Mouse (Mus musculus) spleen, adult 2 months (tissue): ENCODE measurements at regions not wholly inside any gene's neighbourhood (a gene's known extent, or its start where the extent isn't known, plus 50 kb on each side); places are given as distances from the start of the nearest gene placed in this dataset.

Experiments
- DNase-seq, 2 experiments: peaks; one replicate each; pipeline versions ENCODE4 v3.0.0 to v3.0.0-alpha.2; 2012 to 2021; ENCODE audit warnings: low spot score in 2 of 2, low read depth in 1 of 2
- H3K27ac ChIP-seq: fragments of 200-500 bp; 2 replicates; pipeline ENCODE4 v1.5.1; 2012; ENCODE audit warnings: low read length, inconsistent platforms; ENCODE audit not compliant: insufficient read depth
- H3K27me3 ChIP-seq: fragments of 200-500 bp; 2 replicates; pipeline ENCODE4 v1.6.1; 2012; ENCODE audit warnings: mild to moderate bottlenecking, moderate library complexity, low read length, inconsistent platforms; ENCODE audit not compliant: control insufficient read depth, insufficient read depth
- H3K36me3 ChIP-seq: fragments of 200-500 bp; 2 replicates; pipeline ENCODE4 v1.6.1; 2012; ENCODE audit warnings: mild to moderate bottlenecking, low read length, inconsistent platforms; ENCODE audit not compliant: control insufficient read depth, insufficient read depth
- H3K4me1 ChIP-seq: fragments of 200-500 bp; 2 replicates; pipeline ENCODE4 v1.6.1; 2011; ENCODE audit warnings: inconsistent platforms; ENCODE audit not compliant: control insufficient read depth, insufficient read depth, insufficient read length
- H3K4me3 ChIP-seq: fragments of 200-500 bp; 2 replicates; pipeline ENCODE4 v1.5.1; 2011; ENCODE audit warnings: mild to moderate bottlenecking, inconsistent platforms; ENCODE audit not compliant: insufficient read depth, insufficient read length; ENCODE audit errors: extremely low read depth
- CTCF ChIP-seq: fragments of 200-500 bp; IDR thresholded peaks from 2 replicates; pipeline ENCODE4 v1.5.1; 2011; ENCODE audit warnings: mild to moderate bottlenecking, inconsistent platforms; ENCODE audit not compliant: insufficient read depth, insufficient read length, insufficient replicate concordance; ENCODE audit errors: extremely low read depth
- POLR2A ChIP-seq: fragments of 200-500 bp; IDR thresholded peaks from 2 replicates; pipeline ENCODE4 v1.6.1; 2011; ENCODE audit warnings: low read depth, low read length, inconsistent platforms
- WGBS: fragments of 180-500 bp; shearing (Covaris S2); methylation state at CpG from one replicate; pipeline ENCODE4 v1.1.7; 2018; 5-methylcytosine and 5-hydroxymethylcytosine counted together

DNA sequence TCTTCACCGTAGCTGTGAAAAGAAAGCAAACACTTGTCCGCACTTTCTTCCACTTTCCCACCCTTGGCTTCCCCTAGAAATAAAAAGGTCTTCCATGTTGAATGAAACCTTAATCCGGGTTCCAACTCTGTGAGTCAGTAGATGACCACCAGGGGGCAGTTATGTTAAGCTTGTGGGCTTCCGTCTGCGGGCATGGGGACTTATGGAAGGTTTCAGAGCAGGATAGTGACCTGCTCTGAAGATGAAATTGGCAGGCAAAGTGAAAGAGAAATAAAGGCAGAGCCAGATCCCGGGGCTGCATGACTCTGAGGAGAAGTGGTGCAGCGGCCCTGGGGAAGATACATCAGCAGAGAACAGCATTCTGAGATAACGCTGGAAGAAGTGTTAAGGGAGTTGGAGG is 139.1 kb downstream of the Ndfip2 start:
- Histone ChIP-seq H3K27ac (no peak overlapping the region), H3K4me3 (no peak overlapping the region), H3K27me3 (no peaks in the 10 kb centered on the region), H3K36me3 (no peaks in the 10 kb centered on the region), H3K4me1 (no peaks in the 10 kb centered on the region)
- WGBS: 32% methylated on average over 8 of the region's 8 CpGs
- peak in 1 of 2 experiments; percentile 36 for DNase-seq
- TF ChIP-seq CTCF: peak; percentile 45; the same call in 1 of the 2 replicates
- no peak for TF ChIP-seq POLR2A

DNA sequence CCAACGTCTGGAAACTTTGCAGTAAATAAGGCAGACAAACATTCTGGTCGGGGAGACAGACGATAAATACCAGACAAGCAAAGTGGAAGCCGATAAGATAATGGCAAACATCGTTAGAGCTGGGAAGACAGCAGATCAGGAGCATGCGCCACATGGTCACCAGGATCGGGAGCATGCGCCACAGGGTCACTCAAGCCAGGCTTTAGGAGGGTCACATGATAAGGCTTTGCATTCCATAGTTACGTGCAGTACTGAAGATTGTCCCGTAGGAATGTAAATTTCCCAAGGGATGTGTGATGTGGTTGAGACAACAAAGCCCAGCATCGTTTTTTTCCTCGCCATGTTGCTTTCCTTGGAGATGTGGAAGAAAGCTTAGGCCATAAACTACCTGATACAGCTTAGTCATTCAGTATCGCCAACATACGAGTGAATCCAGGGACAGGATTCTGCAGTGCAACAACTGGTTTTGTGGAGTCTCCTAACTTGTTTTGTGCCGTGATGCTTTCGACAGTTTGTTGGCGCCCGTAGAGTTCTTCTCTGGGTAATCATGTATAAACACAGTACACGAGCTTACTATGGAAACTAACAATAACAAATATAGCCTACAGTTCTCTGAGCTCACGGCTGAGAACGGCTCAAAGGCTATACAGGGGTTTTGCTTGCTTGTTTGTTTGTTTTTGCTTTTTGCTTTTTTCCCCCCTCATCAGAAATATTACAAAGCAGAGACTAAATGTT is 133.9 kb downstream of the Ndfip2 start:
- TF ChIP-seq CTCF: no peak
- TF ChIP-seq POLR2A: no peak
- WGBS: 91% methylated on average over 21 of the region's 21 CpGs

DNA sequence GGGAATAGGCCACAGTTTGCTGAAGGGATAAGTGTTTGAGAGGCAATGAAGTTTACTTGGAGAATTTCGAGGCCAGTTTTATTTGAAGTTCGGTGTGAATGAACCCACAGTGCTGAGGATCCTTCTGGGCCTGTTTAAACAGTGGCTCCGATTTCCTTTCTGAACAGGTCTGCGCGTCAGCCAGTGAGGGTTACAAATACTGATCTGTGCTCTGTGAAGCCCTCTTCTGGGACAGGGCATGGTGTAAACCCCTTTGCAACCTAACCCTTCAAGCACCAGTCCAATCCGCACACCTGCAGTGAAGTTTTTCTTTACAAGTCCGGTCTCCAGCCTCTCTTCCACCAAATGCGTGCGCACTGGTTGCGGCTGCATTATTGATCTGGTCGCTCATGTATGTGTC is 133.1 kb downstream of the Ndfip2 start:
- H3K4me3 ChIP-seq: no peak overlapping the region
- DNase-seq: no peak
- H3K27ac ChIP-seq: no peak overlapping the region
- H3K4me1 ChIP-seq: no peaks in the 10 kb centered on the region
- 95% methylated on average over 11 of the region's 11 CpGs for WGBS
- no peaks in the 10 kb centered on the region for H3K36me3 ChIP-seq
- H3K27me3 ChIP-seq: no peaks in the 10 kb centered on the region
- no peak for TF ChIP-seq POLR2A
- TF ChIP-seq CTCF: no peak

More for the DNA sequence above, 133.9 kb downstream of the Ndfip2 start:
- H3K27ac ChIP-seq: no peak overlapping the region
- H3K4me3 ChIP-seq: no peak overlapping the region
- H3K36me3 ChIP-seq: no peaks in the 10 kb centered on the region
- no peak for DNase-seq
- H3K27me3 ChIP-seq: no peaks in the 10 kb centered on the region
- H3K4me1 ChIP-seq: no peaks in the 10 kb centered on the region

DNA sequence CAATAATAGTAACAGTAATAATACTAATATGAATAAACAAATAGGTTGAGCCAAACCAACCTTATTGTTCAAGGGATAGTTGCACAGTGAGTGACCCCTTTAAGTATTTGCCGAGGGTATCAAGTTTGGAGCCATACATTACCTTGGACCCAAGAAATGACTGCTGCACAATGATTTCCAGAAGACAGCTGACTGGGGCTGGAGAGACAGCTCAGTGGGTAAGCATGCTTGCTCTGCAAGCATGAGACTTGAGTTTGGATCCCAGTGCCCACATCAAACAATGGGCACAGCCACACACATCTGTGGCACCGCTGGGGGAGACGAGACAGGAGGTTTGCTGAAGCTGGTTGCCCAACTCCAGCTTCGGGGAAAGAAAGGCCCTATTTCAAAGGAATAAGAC is 126.7 kb downstream of the Ndfip2 start:
- WGBS: 79% methylated on average over 4 of the region's 4 CpGs
- no peak overlapping the region for H3K27ac ChIP-seq

DNA sequence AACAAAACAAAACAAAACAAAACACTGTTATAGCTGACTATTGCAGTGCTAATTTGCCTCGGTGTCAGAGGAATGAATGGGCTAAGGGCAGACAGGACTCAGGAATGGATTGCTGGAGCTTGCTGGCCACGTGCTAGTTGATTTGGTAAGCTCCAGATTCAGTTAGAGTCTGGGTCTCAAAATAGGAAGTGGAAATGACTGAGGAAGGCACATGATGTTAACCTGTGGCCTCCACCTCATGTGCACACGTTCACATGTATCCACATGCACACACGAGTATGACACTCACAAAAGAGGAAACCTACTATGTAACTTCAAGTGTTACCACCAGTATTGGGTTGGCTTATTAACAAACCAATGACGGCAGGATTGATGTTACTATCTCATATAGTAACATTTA is 125.0 kb downstream of the Ndfip2 start:
- Histone ChIP-seq H3K36me3 (no peaks in the 10 kb centered on the region), H3K27ac (no peak overlapping the region), H3K4me3 (no peak overlapping the region), H3K27me3 (no peaks in the 10 kb centered on the region), H3K4me1 (no peaks in the 10 kb centered on the region)
- no peak for DNase-seq
- 51% methylated on average over 5 of the region's 5 CpGs for WGBS
- no peak for TF ChIP-seq POLR2A

More for the DNA sequence above, 126.7 kb downstream of the Ndfip2 start:
- Histone ChIP-seq H3K36me3 (no peaks in the 10 kb centered on the region), H3K27me3 (no peaks in the 10 kb centered on the region), H3K4me3 (no peak overlapping the region), H3K4me1 (no peaks in the 10 kb centered on the region)
- no peak for DNase-seq
- no peak for TF ChIP-seq POLR2A

DNA sequence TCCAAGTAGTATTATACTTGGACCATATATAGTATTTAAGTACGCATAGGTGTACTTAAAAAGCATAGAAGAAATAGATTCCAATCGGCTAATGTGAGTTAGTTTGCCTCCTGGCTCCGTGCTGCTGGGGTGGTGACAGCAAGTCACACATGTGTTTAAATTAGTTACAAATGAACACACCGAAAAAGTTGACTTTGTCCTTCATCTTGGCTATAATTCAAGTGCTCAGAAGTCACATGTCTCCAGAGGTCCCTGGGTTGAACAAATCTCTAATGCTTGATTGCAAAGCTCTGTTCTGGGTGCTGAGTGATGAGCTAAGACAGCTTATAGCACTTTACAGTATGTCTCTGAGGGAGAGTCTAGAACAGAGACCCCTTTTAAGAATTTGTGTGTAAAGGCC is 121.7 kb downstream of the Ndfip2 start:
- Histone ChIP-seq H3K27ac (no peak overlapping the region), H3K4me3 (no peak overlapping the region), H3K27me3 (no peaks in the 10 kb centered on the region), H3K36me3 (no peaks in the 10 kb centered on the region), H3K4me1 (no peaks in the 10 kb centered on the region)
- no peak for TF ChIP-seq POLR2A
- TF ChIP-seq CTCF: no peak
- DNase-seq: no peak
- WGBS: 86% methylated on average over 4 of the region's 4 CpGs

DNA sequence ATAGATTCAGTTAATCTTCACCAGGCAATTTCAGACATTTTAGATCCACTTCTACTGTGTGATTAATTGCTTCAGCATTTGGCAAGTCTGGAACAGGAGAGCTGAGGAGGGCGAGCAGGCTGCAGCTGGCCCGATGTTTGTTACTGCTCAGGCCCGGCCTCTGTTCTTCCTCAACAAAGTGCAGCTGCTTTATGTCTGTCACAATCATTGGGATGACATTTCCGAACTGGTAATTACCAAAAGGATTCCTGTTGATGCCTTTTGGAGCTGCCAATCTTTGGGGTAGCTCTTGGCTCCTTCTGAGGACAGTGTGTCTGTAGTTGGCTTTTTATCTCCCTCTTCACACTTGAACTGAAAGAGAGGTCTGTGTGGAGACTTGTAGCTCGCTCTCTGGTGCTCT is 119.4 kb downstream of the Ndfip2 start:
- no peak for TF ChIP-seq POLR2A
- TF ChIP-seq CTCF: no peak
- H3K36me3 ChIP-seq: no peaks in the 10 kb centered on the region
- WGBS: 78% methylated on average over 5 of the region's 5 CpGs
- no peak overlapping the region for H3K4me3 ChIP-seq
- no peak overlapping the region for H3K27ac ChIP-seq
- no peaks in the 10 kb centered on the region for H3K4me1 ChIP-seq
- H3K27me3 ChIP-seq: no peaks in the 10 kb centered on the region
- no peak for DNase-seq
